Mouse (Mus musculus): ENCODE data around the gene Tas2r135. TPM values are rescaled to one million over a fixed set of nuclear protein-coding genes. Genes with fewer than 3 reads are reported as not detected.
A peak's percentile ranks its signal among the peaks of the same experiment; 100 is the strongest.

Gene Tas2r135
- polyA plus RNA-seq, 1 experiment from 2014 or later: not detected

DNA sequence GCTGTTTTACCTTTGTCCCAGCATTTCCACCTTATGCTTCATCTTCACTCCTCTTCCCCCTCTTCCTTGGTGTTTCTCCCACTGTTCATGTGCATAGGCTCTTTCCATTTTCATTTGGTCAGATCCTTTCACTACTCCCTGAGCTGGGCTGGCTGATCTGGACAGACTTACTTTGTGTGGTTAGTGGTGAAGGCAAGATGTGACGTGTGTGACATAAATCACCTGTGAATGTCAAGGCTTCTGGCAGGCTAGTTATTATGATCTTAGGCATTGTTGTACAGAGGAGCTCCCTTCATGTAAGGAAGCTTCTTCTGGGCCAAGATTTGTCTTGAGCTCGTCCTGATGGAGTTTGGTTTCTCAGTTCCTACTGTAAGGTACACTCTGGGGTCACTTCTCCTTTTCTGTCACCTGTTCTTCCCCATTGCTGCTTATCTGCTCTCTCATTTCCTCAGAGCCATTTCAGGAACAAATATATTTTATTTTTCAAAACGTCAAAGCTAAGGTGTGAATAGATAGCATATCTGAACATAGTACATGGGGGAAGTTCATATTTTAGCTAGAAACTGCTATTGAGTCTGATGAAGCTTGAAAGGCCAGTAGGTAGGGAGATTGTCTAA lies 8.1 kb upstream of the Tas2r135 start:
- no peaks in the 10 kb centered on the region for H3K36me3 ChIP-seq
- H3K9ac ChIP-seq: no peak overlapping the region
- no peaks in the 10 kb centered on the region for H3K9me3 ChIP-seq
- H3K4me1 ChIP-seq: peaks cover 15% of the 10 kb centered on the region
- H3K4me2 ChIP-seq: no peak overlapping the region
- ATAC-seq (ENCODE audit: borderline replicate concordance, extremely low read depth, low FRiP score, low TSS enrichment): no peak; the same call in 1 of the 2 replicates
- WGBS: 49% methylated on average over 3 of the region's 3 CpGs
- no peak overlapping the region for H3K4me3 ChIP-seq
- H3K27ac ChIP-seq: peak overlapping the region; percentile 75
- no peaks in the 10 kb centered on the region for H3K27me3 ChIP-seq

DNA sequence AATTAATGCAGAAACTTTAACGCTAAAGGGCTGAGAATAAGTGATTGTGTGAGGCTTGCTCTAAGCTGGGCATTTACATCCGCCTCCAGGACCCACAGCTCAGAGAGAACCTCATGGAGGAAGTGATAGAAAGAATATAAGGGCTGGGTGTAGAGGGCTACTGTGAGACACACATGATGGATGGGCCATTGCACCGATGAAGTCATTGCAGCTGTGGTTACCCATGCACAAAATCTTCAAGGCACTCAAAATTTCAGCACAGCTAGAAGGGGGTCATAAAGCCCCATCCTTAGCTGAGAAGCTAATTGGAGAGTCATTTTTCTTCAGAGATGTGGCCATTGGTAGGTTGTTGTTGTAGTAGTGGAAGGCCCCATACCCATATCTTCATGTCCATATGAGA lies 6.9 kb upstream of the Tas2r135 start:
- Histone ChIP-seq H3K27me3 (no peaks in the 10 kb centered on the region), H3K4me2 (no peak overlapping the region), H3K4me1 (peaks cover 14% of the 10 kb centered on the region), H3K9ac (no peak overlapping the region), H3K36me3 (no peaks in the 10 kb centered on the region), H3K27ac (no peak overlapping the region), H3K4me3 (no peak overlapping the region), H3K9me3 (no peaks in the 10 kb centered on the region)
- ATAC-seq (ENCODE audit: borderline replicate concordance, extremely low read depth, low FRiP score, low TSS enrichment): no peak
- WGBS: 77% methylated on average over 3 of the region's 3 CpGs

DNA sequence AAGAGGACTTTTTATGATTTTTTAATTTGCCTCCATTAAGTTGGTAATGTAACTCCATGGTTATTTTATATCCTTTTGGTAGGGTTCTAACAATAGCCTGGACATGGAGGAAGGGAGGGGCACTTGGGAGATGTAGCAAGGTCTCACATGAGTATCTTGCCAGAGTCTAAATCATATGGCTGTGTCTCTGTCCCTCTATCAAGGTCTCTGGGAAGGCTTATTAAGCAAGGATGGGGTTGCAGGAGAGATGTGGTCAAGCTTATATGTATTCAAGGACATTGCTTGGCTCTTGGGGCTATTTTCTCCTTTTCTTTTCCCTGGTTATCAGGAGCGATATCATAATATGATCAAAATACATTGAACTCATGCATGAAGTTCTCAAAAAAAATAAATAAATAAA lies 6.2 kb upstream of the Tas2r135 start:
- Histone ChIP-seq H3K9ac (no peak overlapping the region), H3K4me2 (no peak overlapping the region), H3K27ac (no peak overlapping the region), H3K9me3 (no peaks in the 10 kb centered on the region), H3K4me3 (no peak overlapping the region), H3K4me1 (peaks cover 14% of the 10 kb centered on the region), H3K27me3 (no peaks in the 10 kb centered on the region), H3K36me3 (no peaks in the 10 kb centered on the region)
- WGBS: 90% methylated on average over 1 of the region's 1 CpGs
- ATAC-seq (ENCODE audit: borderline replicate concordance, extremely low read depth, low FRiP score, low TSS enrichment): no peak

DNA sequence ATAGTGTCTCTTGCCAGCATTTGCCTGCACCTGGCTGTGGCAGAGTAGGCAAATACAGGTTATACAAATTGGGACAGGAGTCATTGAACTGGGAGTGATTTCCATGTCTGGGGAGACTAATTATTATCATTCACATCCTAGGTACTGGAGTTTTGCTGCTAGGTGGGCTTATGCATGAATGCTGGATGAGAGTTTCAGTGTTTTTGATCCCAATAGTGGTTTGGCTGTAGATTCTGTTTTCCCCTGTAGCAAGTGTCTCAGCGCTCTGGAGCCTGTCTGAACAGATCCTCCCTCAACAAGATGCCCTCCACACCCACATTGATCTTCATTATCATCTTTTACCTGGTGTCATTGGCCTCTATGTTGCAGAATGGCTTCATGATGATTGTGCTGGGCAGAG lies 5.3 kb upstream of the Tas2r135 start, which contains the start of gene Tas2r143:
Gene Tas2r143 (plus strand): TSS at position 301 of the 400 bp plus-strand sequence.
- no peak for ATAC-seq (ENCODE audit: borderline replicate concordance, extremely low read depth, low FRiP score, low TSS enrichment)
- Histone ChIP-seq H3K9me3 (no peaks in the 10 kb centered on the region), H3K36me3 (no peaks in the 10 kb centered on the region), H3K4me3 (no peak within 1 kb of the TSS), H3K4me2 (no peak within 1 kb of the TSS), H3K27me3 (no peaks in the 10 kb centered on the region), H3K4me1 (peaks cover 14% of the 10 kb centered on the region), H3K27ac (no peak within 1 kb of the TSS), H3K9ac (no peak within 1 kb of the TSS)
- 87% methylated on average over 1 of the region's 1 CpGs for WGBS

DNA sequence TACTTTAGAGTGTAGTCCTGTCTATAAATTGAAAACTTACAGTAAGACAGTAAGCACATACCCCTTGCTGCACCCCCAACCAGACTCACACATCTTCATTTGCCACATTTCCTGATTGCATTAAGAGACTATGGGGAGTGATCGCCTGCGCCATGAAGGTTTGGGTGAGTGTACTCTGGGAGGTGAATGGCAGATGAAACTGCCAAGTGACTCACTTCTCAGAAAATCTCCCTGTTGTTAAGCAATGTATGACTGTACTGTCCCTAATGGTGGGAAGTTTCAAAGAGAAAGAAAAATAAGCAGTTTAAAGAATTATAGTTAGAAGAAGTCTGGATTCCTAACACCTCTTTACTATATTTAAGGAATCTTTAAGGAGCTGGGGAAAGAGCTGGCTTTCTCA lies 14.2 kb downstream of the Tas2r135 start:
- 83% methylated on average over 2 of the region's 2 CpGs for WGBS
- Histone ChIP-seq H3K4me1 (no peaks in the 10 kb centered on the region), H3K4me3 (no peak overlapping the region), H3K4me2 (no peak overlapping the region), H3K9ac (no peak overlapping the region), H3K27ac (no peak overlapping the region), H3K9me3 (no peaks in the 10 kb centered on the region), H3K27me3 (no peaks in the 10 kb centered on the region), H3K36me3 (no peaks in the 10 kb centered on the region)
- ATAC-seq (ENCODE audit: borderline replicate concordance, extremely low read depth, low FRiP score, low TSS enrichment): no peak

DNA sequence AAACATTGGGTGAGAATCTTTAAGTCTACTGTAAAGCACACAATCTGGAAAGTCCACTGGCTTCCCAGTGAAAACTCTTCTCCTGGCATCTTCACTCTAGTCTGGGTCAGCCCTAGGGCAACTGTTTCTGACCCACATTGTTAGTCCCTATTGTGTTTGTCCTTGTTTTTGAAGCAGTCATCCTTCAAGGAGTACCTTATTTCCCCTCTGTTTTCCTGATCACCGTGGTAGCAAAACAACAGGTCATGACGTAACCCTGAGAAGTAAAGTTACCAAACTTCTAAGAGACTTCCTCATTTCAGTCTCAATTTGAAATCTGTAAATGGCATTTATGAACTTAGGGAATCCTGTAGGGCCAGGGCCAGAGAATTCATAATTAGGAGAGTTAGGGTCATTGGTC lies 16.2 kb downstream of the Tas2r135 start:
- Histone ChIP-seq H3K36me3 (no peaks in the 10 kb centered on the region), H3K27me3 (no peaks in the 10 kb centered on the region), H3K4me2 (no peak overlapping the region), H3K4me3 (no peak overlapping the region), H3K9ac (no peak overlapping the region), H3K9me3 (no peaks in the 10 kb centered on the region), H3K27ac (no peak overlapping the region), H3K4me1 (no peaks in the 10 kb centered on the region)
- ATAC-seq (ENCODE audit: borderline replicate concordance, extremely low read depth, low FRiP score, low TSS enrichment): no peak
- 76% methylated on average over 2 of the region's 2 CpGs for WGBS

DNA sequence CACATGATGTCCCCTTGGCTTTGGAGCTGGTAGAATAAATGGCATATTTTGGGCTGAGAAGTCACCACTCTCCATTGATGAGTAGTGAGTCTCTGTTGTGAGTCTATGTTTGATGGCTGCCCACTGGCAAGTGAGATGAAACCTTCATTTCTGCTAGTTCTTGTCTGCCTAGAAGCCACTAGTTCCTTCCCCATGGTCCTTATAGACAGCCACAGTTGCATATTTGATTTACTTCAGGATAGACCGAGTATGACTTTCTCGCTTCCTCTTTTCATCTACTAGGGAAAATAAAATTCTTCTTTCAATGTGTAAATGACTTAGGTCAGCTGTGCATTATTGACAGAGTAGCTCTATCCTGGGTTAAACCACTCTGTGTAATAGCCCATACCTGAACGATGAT lies 19.2 kb downstream of the Tas2r135 start:
- WGBS: 85% methylated on average over 3 of the region's 3 CpGs
- ATAC-seq (ENCODE audit: borderline replicate concordance, extremely low read depth, low FRiP score, low TSS enrichment): no peak
- no peak overlapping the region for H3K9ac ChIP-seq
- H3K9me3 ChIP-seq: no peaks in the 10 kb centered on the region
- no peaks in the 10 kb centered on the region for H3K36me3 ChIP-seq
- H3K4me1 ChIP-seq: no peaks in the 10 kb centered on the region
- no peak overlapping the region for H3K4me2 ChIP-seq
- no peak overlapping the region for H3K4me3 ChIP-seq
- no peak overlapping the region for H3K27ac ChIP-seq
- no peaks in the 10 kb centered on the region for H3K27me3 ChIP-seq

DNA sequence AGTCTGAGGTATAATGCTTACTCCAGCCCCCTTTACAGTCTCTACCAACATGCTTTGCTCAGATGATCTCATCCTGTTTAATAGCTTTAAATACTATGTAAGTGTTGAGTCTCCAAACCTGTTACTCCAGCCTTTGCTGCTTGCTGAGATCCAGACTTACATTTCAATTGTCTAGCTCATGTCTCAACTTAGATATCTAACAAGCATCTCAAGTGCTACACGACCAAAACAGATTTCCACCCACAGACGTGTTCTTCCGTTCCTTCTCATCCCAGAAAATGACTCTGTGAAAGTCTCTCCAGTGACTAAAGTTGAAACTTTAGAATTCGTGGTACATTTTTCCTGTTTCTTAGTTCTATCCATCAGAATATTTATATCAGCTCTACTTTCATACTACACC lies 21.1 kb downstream of the Tas2r135 start:
- 73% methylated on average over 4 of the region's 4 CpGs for WGBS
- no peak for ATAC-seq (ENCODE audit: borderline replicate concordance, extremely low read depth, low FRiP score, low TSS enrichment)

DNA sequence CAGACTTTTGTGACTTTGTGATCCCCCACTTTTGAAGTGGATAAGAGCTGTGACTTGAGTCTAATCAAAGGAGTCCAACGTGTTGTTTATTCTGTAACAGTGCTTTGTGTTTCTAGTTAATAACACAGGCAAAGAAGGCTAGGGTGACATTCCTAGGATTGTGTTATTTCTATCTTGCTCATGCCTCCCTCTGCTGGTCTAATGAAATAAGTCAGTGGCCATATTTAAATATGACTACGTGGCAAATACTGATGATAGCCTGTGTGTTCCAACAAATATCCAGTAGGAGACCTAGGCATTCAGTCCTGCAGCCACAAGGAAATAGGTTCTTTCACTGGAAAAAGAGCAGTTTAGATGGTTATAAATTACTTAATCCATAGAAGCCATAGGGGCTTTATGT lies 28.3 kb downstream of the Tas2r135 start:
- H3K27me3 ChIP-seq: no peaks in the 10 kb centered on the region
- H3K4me2 ChIP-seq: no peak overlapping the region
- H3K9ac ChIP-seq: no peak overlapping the region
- H3K9me3 ChIP-seq: no peaks in the 10 kb centered on the region
- WGBS: 38% methylated on average over 2 of the region's 2 CpGs
- no peak overlapping the region for H3K27ac ChIP-seq
- H3K36me3 ChIP-seq: no peaks in the 10 kb centered on the region
- no peak overlapping the region for H3K4me3 ChIP-seq
- H3K4me1 ChIP-seq: no peaks in the 10 kb centered on the region
- no peak for ATAC-seq (ENCODE audit: borderline replicate concordance, extremely low read depth, low FRiP score, low TSS enrichment)

More for the DNA sequence above, 21.1 kb downstream of the Tas2r135 start:
- no peaks in the 10 kb centered on the region for H3K36me3 ChIP-seq
- no peak overlapping the region for H3K4me2 ChIP-seq
- no peak overlapping the region for H3K4me3 ChIP-seq
- no peak overlapping the region for H3K27ac ChIP-seq
- H3K27me3 ChIP-seq: no peaks in the 10 kb centered on the region
- no peak overlapping the region for H3K9ac ChIP-seq
- no peaks in the 10 kb centered on the region for H3K9me3 ChIP-seq
- no peaks in the 10 kb centered on the region for H3K4me1 ChIP-seq

DNA sequence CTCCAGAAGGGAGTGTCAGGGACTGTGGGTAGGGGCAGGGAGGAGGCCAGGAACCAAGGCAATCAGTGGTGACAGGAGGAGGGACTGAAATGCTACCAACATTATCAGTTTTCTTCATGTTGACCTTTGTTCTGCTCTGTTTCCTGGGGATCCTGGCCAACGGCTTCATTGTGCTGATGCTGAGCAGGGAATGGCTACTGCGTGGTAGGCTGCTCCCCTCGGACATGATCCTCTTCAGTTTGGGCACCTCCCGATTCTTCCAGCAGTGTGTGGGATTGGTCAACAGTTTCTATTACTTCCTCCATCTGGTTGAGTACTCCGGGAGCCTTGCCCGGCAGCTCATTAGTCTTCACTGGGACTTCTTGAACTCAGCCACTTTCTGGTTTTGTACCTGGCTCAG lies 29.2 kb downstream of the Tas2r135 start, which contains the start of gene Tas2r126:
Gene Tas2r126 (plus strand): TSS at position 90 of the 400 bp plus-strand sequence.
- 69% methylated on average over 6 of the region's 6 CpGs for WGBS
- no peaks in the 10 kb centered on the region for H3K4me1 ChIP-seq
- no peaks in the 10 kb centered on the region for H3K9me3 ChIP-seq
- ATAC-seq (ENCODE audit: borderline replicate concordance, extremely low read depth, low FRiP score, low TSS enrichment): no peak
- no peak within 1 kb of the TSS for H3K27ac ChIP-seq
- H3K27me3 ChIP-seq: no peaks in the 10 kb centered on the region
- no peaks in the 10 kb centered on the region for H3K36me3 ChIP-seq
- H3K4me3 ChIP-seq: no peak within 1 kb of the TSS
- no peak within 1 kb of the TSS for H3K9ac ChIP-seq
- H3K4me2 ChIP-seq: no peak within 1 kb of the TSS

DNA sequence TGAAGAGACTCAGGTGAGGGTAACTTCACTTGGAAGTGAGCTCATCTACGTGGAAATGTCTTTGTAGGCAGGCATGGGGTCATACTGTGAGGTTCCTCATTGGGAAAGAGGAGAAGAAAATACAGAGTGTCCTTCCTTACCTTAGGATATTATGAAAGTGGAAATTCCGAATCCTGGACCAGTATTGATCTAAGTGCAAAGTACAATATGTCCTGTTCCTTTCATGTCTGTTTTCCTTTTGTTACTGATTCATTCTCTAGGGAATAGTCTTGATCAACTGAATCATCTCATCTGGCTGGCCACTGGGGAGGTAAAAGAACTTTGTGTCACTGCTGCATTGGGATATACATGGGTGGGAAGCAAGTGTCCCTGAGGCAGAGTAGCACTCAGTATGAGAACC lies 30.3 kb downstream of the Tas2r135 start:
- Histone ChIP-seq H3K27me3 (no peaks in the 10 kb centered on the region), H3K36me3 (no peaks in the 10 kb centered on the region), H3K27ac (no peak overlapping the region), H3K4me3 (no peak overlapping the region), H3K4me2 (no peak overlapping the region), H3K9ac (no peak overlapping the region), H3K9me3 (no peaks in the 10 kb centered on the region), H3K4me1 (no peaks in the 10 kb centered on the region)
- WGBS: 70% methylated on average over 2 of the region's 2 CpGs
- ATAC-seq (ENCODE audit: borderline replicate concordance, extremely low read depth, low FRiP score, low TSS enrichment): no peak

DNA sequence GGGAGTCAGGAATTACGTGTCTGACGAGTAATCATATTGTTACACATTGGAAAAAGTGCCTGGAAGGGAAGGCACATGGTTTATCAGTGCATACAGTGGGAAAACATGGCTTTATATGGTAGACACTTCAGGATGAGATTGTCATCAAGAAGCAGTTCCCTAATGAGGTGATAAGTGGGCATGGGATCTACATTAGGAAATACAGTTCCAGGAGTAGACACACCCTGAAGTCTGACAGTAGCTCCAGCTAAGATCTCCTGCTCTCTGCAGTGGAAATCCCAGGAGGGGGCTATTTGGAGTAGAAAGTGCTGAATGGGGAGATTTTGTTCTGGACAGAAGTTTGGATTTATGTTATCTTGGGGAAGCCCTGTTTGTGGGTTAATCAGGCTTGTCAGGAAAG lies 36.2 kb downstream of the Tas2r135 start:
- Histone ChIP-seq H3K9me3 (no peaks in the 10 kb centered on the region), H3K9ac (no peak overlapping the region), H3K4me3 (no peak overlapping the region), H3K4me2 (no peak overlapping the region), H3K27ac (no peak overlapping the region), H3K27me3 (no peaks in the 10 kb centered on the region), H3K36me3 (no peaks in the 10 kb centered on the region), H3K4me1 (no peaks in the 10 kb centered on the region)
- WGBS: 54% methylated on average over 2 of the region's 2 CpGs
- ATAC-seq (ENCODE audit: borderline replicate concordance, extremely low read depth, low FRiP score, low TSS enrichment): peak; percentile 23; the same call in 1 of the 2 replicates

DNA sequence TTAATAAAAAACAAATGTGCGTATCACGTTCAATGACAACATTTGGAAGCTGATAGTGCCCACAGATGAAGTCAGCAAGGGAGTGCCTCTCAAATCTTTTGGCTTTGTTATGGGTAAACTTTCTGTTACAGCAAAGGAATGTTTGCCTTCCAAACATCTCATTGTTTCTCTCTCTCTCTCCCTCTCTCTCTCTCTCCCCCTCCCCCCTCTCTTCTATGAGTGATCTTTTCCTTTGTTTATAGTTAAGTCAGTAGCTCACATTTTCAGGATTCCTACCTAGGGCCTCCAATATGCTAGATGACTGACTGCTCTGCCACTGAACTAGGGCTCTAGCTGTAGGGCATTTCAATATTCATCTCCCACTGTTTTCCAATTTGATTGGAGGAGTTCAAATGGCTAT lies 39.3 kb downstream of the Tas2r135 start:
- 31% methylated on average over 2 of the region's 2 CpGs for WGBS
- Histone ChIP-seq H3K36me3 (no peaks in the 10 kb centered on the region), H3K4me1 (no peaks in the 10 kb centered on the region), H3K9ac (no peak overlapping the region), H3K9me3 (no peaks in the 10 kb centered on the region), H3K4me3 (no peak overlapping the region), H3K4me2 (no peak overlapping the region), H3K27ac (no peak overlapping the region), H3K27me3 (no peaks in the 10 kb centered on the region)
- no peak for ATAC-seq (ENCODE audit: borderline replicate concordance, extremely low read depth, low FRiP score, low TSS enrichment)
